Mouse (Mus musculus) spleen, adult 18-20 months (tissue): ENCODE data around the gene Apobec1.
"Not testable (repeated sequence)": the region's sequence is repeated elsewhere in the genome, so short reads cannot be mapped to it uniquely, and the experiment has no call there.

Source experiments
- DNase-seq, 2 experiments: peaks; one replicate each; pipeline ENCODE4 v3.0.0; 2022; ENCODE audit warnings: mixed read lengths in 2 of 2

Gene Apobec1

GRCm38 (mm10) chr6:122602242-122602991 is at the start of gene Apobec1:
TSS of gene Apobec1 (minus strand) at chr6:122602444.
- peak; percentile 77 to 79 for DNase-seq

GRCm38 (mm10) chr6:122650398-122650980 is 48.2 kb upstream of the Apobec1 start:
- DNase-seq: no peak

DNA sequence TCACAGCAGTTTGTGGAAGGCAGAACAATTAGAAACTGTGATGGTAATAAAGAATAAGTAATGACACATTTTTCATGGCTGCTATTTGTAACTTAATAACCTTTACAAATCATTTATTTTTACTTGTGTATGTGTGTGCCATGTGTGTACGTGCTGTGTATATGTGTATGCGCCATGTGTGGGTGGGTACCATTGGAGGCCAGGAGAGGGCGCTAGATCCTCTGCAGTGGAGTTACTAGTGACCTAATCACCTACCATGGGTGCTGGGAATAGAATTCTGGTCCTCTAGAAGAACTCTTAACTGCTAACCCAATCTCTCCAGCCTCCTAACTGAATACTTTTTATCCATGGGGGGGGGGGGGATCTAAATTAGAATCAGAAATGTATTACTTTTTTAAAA is 47.7 kb upstream of the Apobec1 start:
- DNase-seq: no peak

DNA sequence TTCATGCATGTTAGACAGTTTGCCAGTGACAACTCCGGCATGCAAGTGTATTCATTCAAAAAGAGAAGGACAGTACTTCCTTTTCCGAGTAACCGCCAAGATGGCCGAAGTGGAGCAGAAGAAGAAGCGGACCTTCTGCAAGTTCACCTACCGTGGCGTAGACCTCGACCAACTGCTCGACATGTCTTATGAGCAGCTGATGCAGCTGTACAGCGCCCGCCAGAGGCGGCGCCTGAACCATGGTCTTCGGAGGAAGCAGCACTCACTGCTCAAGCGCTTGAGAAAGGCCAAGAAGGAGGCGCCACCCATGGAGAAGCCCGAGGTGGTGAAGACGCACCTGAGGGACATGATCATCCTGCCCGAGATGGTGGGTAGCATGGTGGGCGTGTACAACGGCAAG is 42.0 kb upstream of the Apobec1 start:
- DNase-seq: not testable (repeated sequence)

DNA sequence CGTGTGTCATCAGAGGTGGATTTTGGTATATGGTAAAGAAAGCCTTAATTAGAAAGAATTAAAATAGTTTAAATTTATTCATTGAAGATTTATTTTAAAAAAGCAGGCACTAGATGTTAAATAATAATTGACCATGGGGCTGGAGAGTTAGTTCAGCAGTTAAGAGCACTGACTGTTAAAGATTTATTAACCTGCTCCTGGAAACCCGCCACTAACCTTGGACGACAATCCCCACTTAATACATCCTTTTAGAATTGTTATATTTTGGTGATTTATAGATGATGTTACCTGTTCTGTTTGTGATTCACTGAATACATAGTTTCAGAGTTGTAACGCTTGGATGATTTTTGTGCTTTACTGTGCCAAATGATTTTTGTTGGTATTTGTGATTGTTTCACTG is 35.3 kb upstream of the Apobec1 start:
- not testable (repeated sequence) for DNase-seq

DNA sequence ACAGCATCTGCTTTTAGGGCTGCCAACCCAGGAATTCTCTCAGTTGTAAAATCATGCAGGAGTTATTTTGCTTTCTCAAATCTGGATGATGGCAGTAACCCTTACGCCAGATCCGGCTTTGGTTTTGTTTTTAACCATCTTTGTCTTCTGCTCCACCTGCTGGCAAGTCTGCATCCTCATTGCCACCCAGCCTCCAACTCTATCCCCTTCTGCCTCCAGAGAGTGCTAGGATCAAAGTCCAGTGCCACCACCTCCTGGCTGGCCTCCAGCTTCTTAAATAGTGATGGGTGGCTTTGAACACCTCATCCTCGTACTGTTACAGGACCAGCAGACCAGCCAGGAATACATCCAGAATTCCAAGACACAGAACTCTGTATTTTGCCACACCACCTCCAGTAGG is 34.4 kb upstream of the Apobec1 start:
- DNase-seq: no peak

GRCm38 (mm10) chr6:122635315-122635714 is 33.1 kb upstream of the Apobec1 start:
- DNase-seq: no peak

DNA sequence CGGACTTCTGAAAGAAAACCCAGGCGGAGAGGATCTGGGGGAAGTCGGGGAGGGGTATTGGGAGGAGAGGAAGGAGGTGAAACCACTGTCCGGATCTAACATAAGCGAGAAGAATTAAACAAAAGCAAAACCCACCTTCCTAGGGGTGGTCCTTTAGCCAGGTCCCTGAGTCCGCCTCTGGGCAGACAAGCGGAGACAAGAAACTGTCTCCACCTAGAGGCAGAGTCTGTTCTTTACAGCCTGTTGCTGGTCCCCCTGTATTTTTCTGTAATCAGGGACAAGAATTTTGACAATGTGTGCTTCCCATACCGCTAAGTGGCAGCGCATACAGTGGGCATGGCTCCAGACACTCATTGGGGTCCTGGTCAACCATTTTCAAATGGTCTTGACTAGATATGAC is 31.2 kb upstream of the Apobec1 start:
- DNase-seq: peak in 1 of 2 experiments; percentile 24

GRCm38 (mm10) chr6:122627469-122628108 is 25.3 kb upstream of the Apobec1 start:
- no peak for DNase-seq

GRCm38 (mm10) chr6:122626110-122626509 is 23.9 kb upstream of the Apobec1 start, which contains the start of gene Dppa3:
TSS of gene Dppa3 (plus strand) at chr6:122626410.
- DNase-seq: no peak

DNA sequence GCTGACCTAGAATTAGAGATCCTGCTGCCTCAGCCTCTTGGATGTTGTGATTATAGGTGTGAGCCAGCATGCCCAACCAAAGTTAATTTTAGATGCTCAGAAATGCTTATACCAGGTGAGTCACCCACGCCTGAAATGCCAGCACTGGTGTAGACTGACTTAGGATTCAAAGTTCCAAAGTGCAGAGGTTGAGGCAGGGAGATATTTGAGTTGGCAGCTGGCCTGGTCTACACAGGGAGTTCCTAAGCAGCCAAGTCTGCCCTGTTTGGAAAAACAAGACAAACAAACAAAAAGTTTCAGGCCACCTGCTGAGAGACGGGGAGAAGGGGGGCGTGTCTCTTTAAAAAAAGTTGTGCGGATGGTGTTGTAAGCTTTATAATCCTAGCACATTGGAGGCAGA is 22.9 kb upstream of the Apobec1 start:
- no peak for DNase-seq

DNA sequence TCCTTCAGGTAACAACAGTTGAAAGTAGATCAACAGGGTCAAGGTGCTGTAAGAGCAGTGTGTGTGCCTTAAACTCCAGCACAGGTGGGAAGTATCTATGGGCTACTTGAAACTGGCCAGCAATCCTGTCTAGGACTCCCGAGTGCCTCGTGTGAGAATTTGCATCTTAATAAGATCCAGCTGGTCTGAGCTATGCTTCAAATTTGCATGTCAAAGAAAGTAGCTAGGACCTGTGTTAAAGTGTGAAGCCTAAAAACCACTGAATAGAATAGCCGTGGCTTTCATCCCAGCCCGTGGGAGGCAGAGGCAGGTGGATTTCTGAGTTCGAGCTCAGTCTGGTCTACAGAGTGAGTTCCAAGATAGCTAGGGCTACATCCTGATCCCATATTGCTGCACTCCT is 22.2 kb upstream of the Apobec1 start:
- no peak for DNase-seq

DNA sequence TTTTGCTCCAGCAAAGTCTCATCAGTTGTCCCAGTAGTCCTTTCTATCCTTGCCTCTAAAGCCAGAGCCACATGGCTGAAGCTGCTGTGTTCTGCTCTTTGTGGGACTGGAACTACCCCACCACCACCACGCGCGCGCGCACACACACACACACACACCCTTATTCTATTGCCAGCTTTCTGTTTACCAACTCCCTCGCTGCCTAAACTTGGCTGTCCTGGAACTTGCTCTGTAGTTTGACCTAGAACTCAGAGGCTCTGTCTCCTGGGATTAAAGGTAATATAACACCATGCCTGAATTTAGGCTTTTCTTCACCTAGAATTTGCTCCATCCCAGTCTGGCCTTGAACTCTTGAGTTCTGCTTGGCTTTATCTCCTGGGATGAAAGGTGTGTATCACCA is 18.8 kb upstream of the Apobec1 start:
- no peak for DNase-seq

DNA sequence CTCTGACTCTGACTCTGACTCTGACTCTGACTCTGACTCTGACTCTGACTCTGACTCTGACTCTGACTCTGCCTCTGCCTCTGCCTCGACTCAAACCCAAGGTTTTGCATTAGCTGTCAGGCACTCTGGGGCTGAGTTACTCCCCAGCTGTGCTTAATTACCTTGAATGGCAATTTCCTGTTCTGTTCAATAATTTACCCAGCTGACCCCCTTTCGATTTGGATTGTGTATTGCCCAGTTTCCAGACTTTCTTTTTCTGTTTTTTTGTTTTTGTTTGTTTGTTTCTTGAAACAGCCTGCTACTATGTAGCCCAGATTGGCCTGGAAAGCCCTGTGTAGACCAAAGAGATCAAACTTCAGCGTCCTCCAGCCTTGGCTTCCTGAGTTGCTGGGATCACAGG is 13.8 kb upstream of the Apobec1 start:
- DNase-seq: no peak

- DNase-seq: peak in 1 of 2 experiments; percentile 35
Observed at GRCm38 (mm10) chr6:122614047-122614446, 11.8 kb upstream of the Apobec1 start.

GRCm38 (mm10) chr6:122612426-122612825 is 10.2 kb upstream of the Apobec1 start:
- DNase-seq: no peak

DNA sequence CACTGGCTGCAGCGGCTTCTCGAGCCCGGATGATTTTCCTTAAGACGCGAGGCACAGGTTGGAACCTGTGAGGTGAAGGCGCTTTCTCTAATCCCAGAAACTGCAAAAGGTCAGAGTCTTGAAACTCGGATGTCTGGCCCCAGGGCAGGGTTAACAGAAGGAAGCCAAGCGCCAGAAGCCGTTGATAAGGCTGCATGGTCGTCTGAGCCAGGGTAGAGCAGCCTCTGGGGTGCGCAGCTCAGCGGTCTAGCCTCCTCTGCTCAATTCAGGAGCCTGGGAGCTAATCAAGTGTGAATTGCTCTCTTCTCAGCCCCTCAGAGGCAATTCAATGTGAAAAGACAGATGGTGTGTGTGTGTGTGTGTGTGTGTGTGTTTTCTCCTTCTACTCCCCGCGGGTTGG is 7.5 kb upstream of the Apobec1 start, which contains the start of gene Gdf3:
TSS of gene Gdf3 (minus strand) at position 317 of the 400 bp plus-strand sequence.
- no peak for DNase-seq

- DNase-seq: no peak
Observed at GRCm38 (mm10) chr6:122609377-122609728, 7.1 kb upstream of the Apobec1 start.

- DNase-seq: no peak
Observed at GRCm38 (mm10) chr6:122608434-122609376, 6.5 kb upstream of the Apobec1 start.

- DNase-seq: no peak
Observed at GRCm38 (mm10) chr6:122607700-122608099, 5.5 kb upstream of the Apobec1 start.

- no peak for DNase-seq
Observed at GRCm38 (mm10) chr6:122606661-122607060, 4.4 kb upstream of the Apobec1 start.

- peak in 1 of 2 experiments; percentile 11 for DNase-seq
Observed at GRCm38 (mm10) chr6:122605483-122605882, 3.2 kb upstream of the Apobec1 start.

DNA sequence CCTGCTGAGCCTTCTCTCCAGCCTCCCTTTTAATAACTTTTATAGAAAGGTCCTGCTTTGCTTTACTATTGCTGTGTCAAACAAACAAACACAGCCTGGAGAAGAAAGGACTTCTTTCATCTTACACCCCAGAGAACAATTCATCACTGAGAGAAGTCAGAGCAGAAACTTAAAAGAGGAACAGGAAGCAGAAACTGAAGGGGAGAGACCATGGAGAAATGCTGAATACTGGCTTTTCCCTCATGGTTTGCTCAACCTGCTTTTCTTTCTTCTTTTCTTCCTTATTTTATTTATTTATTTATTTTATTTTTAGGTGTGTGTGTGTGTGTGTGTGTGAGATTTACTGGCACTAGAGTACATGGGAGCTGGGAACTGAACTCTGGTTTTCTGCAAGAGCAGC is 2.0 kb upstream of the Apobec1 start:
- DNase-seq: no peak
